Mouse (Mus musculus) thymus, adult 2 months (tissue): ENCODE results near the gene Per1. TPM values are rescaled to one million over a fixed set of nuclear protein-coding genes. Genes with fewer than 3 reads are reported as not detected.

ENCODE experiments used
- DNase-seq: peaks from one replicate; pipeline ENCODE4 v3.0.0; 2021
- H3K27ac ChIP-seq: fragments of 200-500 bp; 2 replicates; pipeline ENCODE4 v1.5.1; 2012; ENCODE audit warnings: low read length, control low read depth; ENCODE audit not compliant: control insufficient read depth, insufficient read depth
- H3K27me3 ChIP-seq: fragments of 200-500 bp; 2 replicates; pipeline ENCODE4 v1.6.1; 2012; ENCODE audit warnings: mild to moderate bottlenecking, low read length, moderate library complexity, mixed read lengths; ENCODE audit not compliant: control insufficient read depth, insufficient read depth
- H3K36me3 ChIP-seq: fragments of 200-500 bp; 2 replicates; pipeline ENCODE4 v1.6.1; 2012; ENCODE audit warnings: mild to moderate bottlenecking, low read length, moderate library complexity; ENCODE audit not compliant: control insufficient read depth, insufficient read depth
- H3K4me1 ChIP-seq: fragments of 200-500 bp; replicated peaks from 2 replicates; pipeline ENCODE4 v1.6.1; 2012; ENCODE audit warnings: low read length; ENCODE audit not compliant: control insufficient read depth, insufficient read depth
- H3K4me3 ChIP-seq: fragments of 200-500 bp; 2 replicates; pipeline ENCODE4 v1.5.1; 2012; ENCODE audit warnings: mild to moderate bottlenecking, low read length, control low read depth, moderate library complexity; ENCODE audit not compliant: control insufficient read depth, insufficient read depth
- CTCF ChIP-seq: fragments of 200-500 bp; IDR thresholded peaks from 2 replicates; pipeline ENCODE4 v1.5.1; 2012; ENCODE audit warnings: mild to moderate bottlenecking, control low read depth, low read length, moderate library complexity, borderline replicate concordance; ENCODE audit not compliant: control insufficient read depth, poor library complexity, insufficient read depth; ENCODE audit errors: extremely low read depth
- POLR2A ChIP-seq: fragments of 200-500 bp; IDR thresholded peaks from 2 replicates; pipeline ENCODE4 v1.6.1; 2012; ENCODE audit warnings: mild to moderate bottlenecking, low read length, control low read depth, moderate library complexity; ENCODE audit not compliant: control insufficient read depth, poor library complexity, insufficient read depth; ENCODE audit errors: extremely low read depth
- WGBS: fragments of 180-500 bp; shearing (Covaris S2); methylation state at CpG from one replicate; pipeline ENCODE4 v1.1.7; 2018; 5-methylcytosine and 5-hydroxymethylcytosine counted together
- polyA plus RNA-seq: library from polyadenylated mRNA; depleted of rRNA; stranded (reverse); fragments of >200 nt; gene quantifications from 2 replicates; pipeline ENCODE4 v1.2.3, GENCODE M21; 2012

Per1 gene
- polyA plus RNA-seq, 1 experiment, result 28.0 TPM

- peak overlapping the region; percentile 43 for H3K4me3 ChIP-seq
- 6% methylated on average over 29 of the region's 29 CpGs for WGBS
- peaks cover 6% of the 10 kb centered on the region; the same call in 1 of the 2 replicates for H3K36me3 ChIP-seq
- DNase-seq, result peak; percentile 92
- no peaks in the 10 kb centered on the region for H3K27me3 ChIP-seq
- peaks cover 52% of the 10 kb centered on the region for H3K4me1 ChIP-seq
- H3K27ac ChIP-seq, result peak overlapping the region; percentile 78
- TF ChIP-seq POLR2A (0 out of 2 replicates have a peak, but pooled peaks have one; percentile 34), CTCF (no peak)
These were observed 2.2 kb downstream of the Per1 start for GRCm38 (mm10) chr11:69096987-69097900.

- no peak for TF ChIP-seq CTCF
- no peak for TF ChIP-seq POLR2A
- Histone ChIP-seq H3K27me3 (no peaks in the 10 kb centered on the region), H3K27ac (peak overlapping the region; percentile 78), H3K36me3 (peaks cover 12% of the 10 kb centered on the region; the same call in 1 of the 2 replicates), H3K4me1 (peaks cover 52% of the 10 kb centered on the region), H3K4me3 (peak overlapping the region; percentile 51; the same call in 1 of the 2 replicates)
- WGBS, result 18% methylated on average over 8 of the region's 8 CpGs
- no peak for DNase-seq
These were observed 3.2 kb downstream of the Per1 start for GRCm38 (mm10) chr11:69098039-69098761.

- peak overlapping the region; percentile 51 for H3K4me3 ChIP-seq
- H3K27ac ChIP-seq, result peak overlapping the region; percentile 78
- WGBS, result under 1% methylated on average over 19 of the region's 19 CpGs
- peaks cover 15% of the 10 kb centered on the region; the same call in 1 of the 2 replicates for H3K36me3 ChIP-seq
- peaks cover 52% of the 10 kb centered on the region for H3K4me1 ChIP-seq
- DNase-seq, result peak; percentile 89
- TF ChIP-seq POLR2A (peak; percentile 53), CTCF (peak; percentile 51; the same call in 1 of the 2 replicates)
- no peaks in the 10 kb centered on the region for H3K27me3 ChIP-seq
These were observed 3.7 kb downstream of the Per1 start for GRCm38 (mm10) chr11:69098762-69099091.

- DNase-seq, result no peak
- 1% methylated on average over 22 of the region's 22 CpGs for WGBS
These were observed 4.3 kb downstream of the Per1 start for GRCm38 (mm10) chr11:69099177-69099914.

DNA sequence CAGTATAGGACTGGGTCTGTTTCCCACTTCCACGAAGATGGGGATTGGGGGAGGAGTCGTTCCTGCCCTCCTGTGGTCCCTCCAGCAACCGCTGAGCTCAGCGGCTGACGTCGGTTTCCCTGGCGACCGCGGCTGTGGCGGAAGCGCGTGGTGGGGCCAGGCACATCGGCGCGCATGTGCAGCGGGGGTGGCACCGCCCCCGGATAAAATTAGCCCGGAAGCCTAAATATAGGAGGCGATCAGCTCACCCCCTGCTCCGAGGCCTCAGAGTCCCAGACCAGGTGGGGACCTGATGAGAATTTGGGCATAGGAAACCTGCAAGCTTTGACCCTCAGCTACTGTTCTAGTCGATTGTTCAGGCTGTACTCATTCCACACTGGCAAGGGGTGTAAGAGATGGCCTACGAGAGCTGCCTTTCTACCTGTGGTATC, 4.9 kb downstream of the Per1 start:
- TF ChIP-seq CTCF (peak; percentile 40; the same call in 1 of the 2 replicates), POLR2A (peak; percentile 51; the same call in 1 of the 2 replicates)
- 1% methylated on average over 23 of the region's 23 CpGs for WGBS
- Histone ChIP-seq H3K27ac (peak overlapping the region; percentile 76; the same call in 1 of the 2 replicates), H3K36me3 (peaks cover 25% of the 10 kb centered on the region; the same call in 1 of the 2 replicates), H3K4me1 (peaks cover 50% of the 10 kb centered on the region), H3K27me3 (no peaks in the 10 kb centered on the region), H3K4me3 (peak overlapping the region; percentile 22)
- DNase-seq, result peak; percentile 91

More at GRCm38 (mm10) chr11:69099177-69099914, 4.3 kb downstream of the Per1 start:
- Histone ChIP-seq H3K4me1 (peaks cover 51% of the 10 kb centered on the region), H3K36me3 (peaks cover 21% of the 10 kb centered on the region; the same call in 1 of the 2 replicates), H3K4me3 (peak overlapping the region; percentile 51), H3K27me3 (no peaks in the 10 kb centered on the region), H3K27ac (peak overlapping the region; percentile 76)
- TF ChIP-seq CTCF (no peak), POLR2A (no peak)
